ENCODE assay signal across 18 mouse cellular contexts in the genomic region with DNA sequence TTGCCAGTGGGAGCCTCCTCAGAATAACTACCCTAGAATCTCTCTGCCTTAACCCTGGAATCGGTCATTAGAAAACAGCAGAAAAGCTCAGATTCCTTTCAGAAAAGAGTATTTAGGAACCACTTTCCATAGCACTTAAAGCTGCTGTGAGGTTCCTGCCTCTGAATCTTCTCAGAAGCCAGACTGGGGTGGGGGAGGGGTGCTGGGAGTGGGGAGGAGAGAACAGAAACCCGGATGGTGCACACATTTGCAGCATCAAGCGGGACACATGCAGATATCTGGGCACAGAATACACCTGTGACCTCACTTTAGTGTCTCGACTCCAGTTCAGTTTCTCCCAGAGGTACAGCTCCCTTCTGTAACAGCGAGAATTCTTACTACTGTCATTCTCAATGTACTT.
"Had no signal": no experiment of that assay in that cellular context is flagged by ENCODE, and none has a peak within 500 bp of the region (broad histone marks: within the 10 kb centered on the region; RNA-seq: fewer than 3 reads in every experiment).

No protein-coding gene starts in this region.

- DNase-seq: cerebellum, postnatal 10 days; cerebellum, postnatal 14 days; cerebellum, postnatal 25 days; cerebellum, postnatal 36 days; embryo, embryonic 11 days; forebrain, postnatal 0 days; gastrocnemius, adult 2 months; gastrocnemius, postnatal 10 days; gastrocnemius, postnatal 14 days; gastrocnemius, postnatal 25 days; gastrocnemius, postnatal 36 days; heart, adult 11 months; heart, adult 18-20 months; heart, adult 2 months had no signal

- ATAC-seq: forebrain, embryonic 13.5 days; forebrain, embryonic 14.5 days; forebrain, embryonic 15.5 days; forebrain, embryonic 16.5 days; forebrain, postnatal 0 days had no signal
